Mouse (Mus musculus): ENCODE results near the gene Mbd6.

GRCm38 (mm10) chr10:127294895-127295510, 6.2 kb upstream of the Mbd6 start:
- TF ChIP-seq CTCF (IDR thresholded peaks at IDR 0.05; ENCODE audit: borderline replicate concordance, extremely low read depth, insufficient read depth, insufficient read length) (no peak), POLR2A (IDR thresholded peaks at IDR 0.05; ENCODE audit: borderline replicate concordance, extremely low read depth, insufficient read depth, insufficient read length, poor library complexity, severe bottlenecking) (no peak)
